ENCODE assay signal across 22 mouse cellular contexts in genomic region chr9:94021293-94021903, GRCm38 (mm10).
"Had no signal": no experiment of that assay in that cellular context is flagged by ENCODE, and none has a peak within 500 bp of the region (broad histone marks: within the 10 kb centered on the region; RNA-seq: fewer than 3 reads in every experiment).

No protein-coding gene starts in this region.

- ATAC-seq: liver, embryonic 12.5 days; midbrain, embryonic 16.5 days had no signal

- H3K9me3 ChIP-seq: liver, embryonic 12.5 days; liver, embryonic 15.5 days; lung, embryonic 15.5 days; midbrain, embryonic 12.5 days; neural tube, embryonic 13.5 days; stomach, embryonic 15.5 days had no signal

- H3K27ac ChIP-seq: layer of hippocampus, adult 2 months; left cerebral cortex, adult 2 months; liver, embryonic 12.5 days; liver, embryonic 15.5 days; lung, embryonic 15.5 days; midbrain, embryonic 12.5 days; neural tube, embryonic 13.5 days; stomach, embryonic 15.5 days had no signal

- H3K9ac ChIP-seq: liver, embryonic 12.5 days; liver, embryonic 15.5 days; lung, embryonic 15.5 days; midbrain, embryonic 12.5 days; neural tube, embryonic 13.5 days; stomach, embryonic 15.5 days had no signal

- H3K36me3 ChIP-seq: liver, embryonic 12.5 days; liver, embryonic 15.5 days; lung, embryonic 15.5 days; midbrain, embryonic 12.5 days; neural tube, embryonic 13.5 days; stomach, embryonic 15.5 days had no signal

- H3K4me3 ChIP-seq: layer of hippocampus, adult 2 months; left cerebral cortex, adult 2 months; liver, embryonic 12.5 days; liver, embryonic 15.5 days; lung, embryonic 15.5 days; midbrain, embryonic 12.5 days; myocyte; neural tube, embryonic 13.5 days; stomach, embryonic 15.5 days had no signal

- H3K27me3 ChIP-seq: liver, embryonic 12.5 days; liver, embryonic 15.5 days; lung, embryonic 15.5 days; midbrain, embryonic 12.5 days; neural tube, embryonic 13.5 days; stomach, embryonic 15.5 days had no signal

- DNase-seq: kidney, adult 18-20 months; kidney, adult 9 months; kidney, postnatal 14 days; kidney, postnatal 4 days; layer of hippocampus, postnatal 36 days; lung, adult 18-20 months; lung, postnatal 10 days; lung, postnatal 36 days; retina, postnatal 1 day; right cerebral cortex, postnatal 25 days; spleen, adult 18-20 months; thymus, postnatal 36 days had no signal

- H3K4me1 ChIP-seq: liver, embryonic 12.5 days; liver, embryonic 15.5 days; lung, embryonic 15.5 days; midbrain, embryonic 12.5 days; neural tube, embryonic 13.5 days; stomach, embryonic 15.5 days had no signal

- H3K4me2 ChIP-seq: liver, embryonic 12.5 days; liver, embryonic 15.5 days; lung, embryonic 15.5 days; midbrain, embryonic 12.5 days; neural tube, embryonic 13.5 days; stomach, embryonic 15.5 days had no signal
